Mouse (Mus musculus) lung, postnatal 14 days (tissue): ENCODE results near the gene Esrrg.

Source experiments
- DNase-seq: peaks from one replicate; pipeline ENCODE4 v3.0.0; 2021

Esrrg gene

DNA sequence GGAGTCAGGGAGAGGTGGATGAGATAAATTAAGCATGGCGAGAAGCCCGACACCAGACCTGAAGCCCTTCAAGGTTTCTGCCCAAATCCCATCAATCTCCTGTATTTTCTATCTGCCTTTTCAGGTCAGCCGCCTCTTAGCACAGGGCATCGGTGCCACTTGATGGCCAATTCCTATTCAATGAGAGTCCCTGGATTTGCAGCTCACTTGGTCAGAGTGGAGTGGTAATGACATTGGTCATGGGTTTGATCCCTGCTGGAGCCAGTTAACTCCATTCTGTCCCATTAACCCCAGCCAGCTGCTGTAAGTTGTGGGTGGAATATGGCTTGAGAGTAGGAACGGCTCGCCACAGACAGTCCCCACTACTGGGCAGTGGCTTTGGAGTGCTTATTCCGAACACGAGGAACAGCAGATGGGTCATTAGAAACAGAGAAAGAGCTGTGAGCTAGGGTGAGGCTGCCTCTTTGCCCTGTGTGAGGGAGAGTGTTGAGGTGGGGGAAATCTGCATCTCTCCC lies 101.9 kb downstream of the Esrrg start:
- no peak for DNase-seq

DNA sequence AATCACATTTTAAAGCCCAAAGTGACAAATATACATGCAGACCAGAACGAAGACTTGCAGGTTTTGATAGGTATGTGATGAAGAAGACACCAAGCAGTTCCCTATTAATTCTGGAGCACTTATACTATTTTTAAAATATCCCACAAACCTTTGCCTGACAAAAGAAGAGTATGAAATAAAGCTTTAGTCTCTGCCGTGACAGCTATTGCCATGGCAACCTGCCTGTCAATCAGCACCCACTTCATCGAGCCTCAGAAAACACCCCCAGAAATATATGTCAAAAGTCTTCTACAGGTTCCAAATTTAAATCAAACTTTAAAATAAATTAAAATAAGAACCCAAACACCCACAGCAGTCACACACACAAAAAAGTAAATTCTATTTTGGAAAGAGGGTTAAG lies 112.4 kb downstream of the Esrrg start:
- DNase-seq, result no peak

DNA sequence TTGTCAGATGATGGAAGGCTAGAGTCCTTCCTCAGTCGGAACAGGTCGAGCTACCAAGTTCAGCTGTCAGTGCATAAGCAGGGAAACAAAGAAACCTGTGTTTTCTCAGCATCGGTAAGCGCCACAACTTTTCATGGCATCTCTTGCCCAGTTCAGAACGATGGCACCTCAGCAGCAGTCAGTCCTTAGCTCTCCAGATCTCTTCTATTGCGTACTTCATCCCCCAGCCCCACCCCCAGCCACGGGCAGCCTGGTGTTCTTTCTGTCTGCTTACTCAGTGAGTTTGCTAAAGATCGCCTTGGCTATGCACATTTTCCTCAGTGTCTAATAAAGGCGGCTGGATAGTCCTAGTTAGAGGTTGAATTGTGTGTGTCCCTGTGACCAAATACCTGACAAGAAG lies 113.4 kb downstream of the Esrrg start:
- DNase-seq, result no peak

DNA sequence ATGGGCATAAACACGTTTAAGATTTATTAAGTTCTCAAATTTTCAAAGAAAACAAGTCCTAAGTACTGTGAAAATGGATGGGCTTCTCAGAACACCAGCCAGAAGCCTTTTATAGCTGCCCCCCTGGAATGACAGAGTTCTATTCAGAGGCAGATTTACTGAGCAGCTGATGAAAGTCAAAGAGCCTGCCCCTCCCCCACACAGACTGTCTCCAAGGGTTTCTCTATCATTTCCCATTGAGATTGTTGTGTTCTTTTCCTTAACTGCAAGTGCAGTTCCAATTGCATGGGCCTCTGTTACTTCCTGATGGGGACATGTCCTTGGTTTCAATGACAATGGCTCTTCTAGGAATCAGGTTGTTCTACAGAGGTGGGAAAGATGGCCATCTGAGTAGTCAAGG lies 116.1 kb downstream of the Esrrg start:
- no peak for DNase-seq

DNA sequence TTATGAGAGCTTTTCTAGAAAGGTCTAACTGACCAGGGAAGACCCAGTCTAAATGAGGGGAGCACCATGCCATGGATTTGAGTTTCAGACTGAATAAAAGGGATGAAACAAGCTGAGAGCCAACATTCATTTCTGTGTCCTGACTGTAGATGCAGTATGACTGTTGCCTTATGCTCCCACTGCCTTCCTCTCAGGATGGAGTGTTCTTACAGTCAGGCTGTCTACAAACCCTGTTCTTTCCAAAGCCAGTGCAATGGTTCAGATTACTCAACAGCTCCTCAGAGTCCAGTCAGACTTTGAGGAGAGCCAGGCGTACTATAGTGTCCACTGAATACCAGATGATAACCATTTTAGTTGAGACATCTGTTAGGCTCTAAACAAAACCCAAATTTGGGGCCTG lies 116.8 kb downstream of the Esrrg start:
- DNase-seq, result no peak

DNA sequence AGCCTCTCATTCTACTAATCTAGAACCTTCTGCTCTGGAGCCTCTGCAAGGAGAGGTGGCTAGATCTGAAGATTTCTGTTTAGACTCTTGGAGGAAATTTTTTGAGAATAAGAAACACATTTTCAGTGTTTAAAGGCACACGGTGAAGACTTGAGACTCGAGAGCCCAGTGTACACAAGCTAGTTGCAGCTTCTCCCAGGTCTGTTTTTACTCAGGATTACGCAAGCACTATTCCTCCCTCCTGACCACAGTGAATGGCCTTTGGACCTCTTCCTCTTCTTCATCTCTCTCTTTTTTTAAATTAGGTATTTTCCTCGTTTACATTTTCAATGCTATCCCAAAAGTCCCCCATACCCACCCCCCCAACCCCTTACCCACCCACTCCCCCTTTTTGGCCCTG lies 122.6 kb downstream of the Esrrg start:
- no peak for DNase-seq

DNA sequence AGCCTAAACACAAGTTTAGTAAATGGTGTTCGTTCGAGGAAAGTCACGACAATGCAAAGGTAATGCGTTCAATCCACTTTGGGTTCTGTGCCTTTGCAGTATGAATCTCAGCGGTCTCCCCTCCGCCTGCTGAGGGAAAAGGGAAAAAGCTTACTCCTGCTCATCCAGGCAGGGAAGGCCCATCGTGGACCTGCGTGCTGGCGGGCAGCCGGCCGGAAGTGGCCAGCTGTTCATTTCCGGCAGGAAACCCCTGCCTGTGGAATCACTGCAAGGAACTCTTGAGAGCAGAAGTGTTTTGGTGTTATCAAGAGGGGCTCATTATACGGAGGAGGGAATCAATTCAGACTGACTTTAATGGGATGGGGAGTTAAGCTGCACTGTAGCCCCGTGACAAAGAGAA lies 127.9 kb downstream of the Esrrg start:
- DNase-seq, result no peak

DNA sequence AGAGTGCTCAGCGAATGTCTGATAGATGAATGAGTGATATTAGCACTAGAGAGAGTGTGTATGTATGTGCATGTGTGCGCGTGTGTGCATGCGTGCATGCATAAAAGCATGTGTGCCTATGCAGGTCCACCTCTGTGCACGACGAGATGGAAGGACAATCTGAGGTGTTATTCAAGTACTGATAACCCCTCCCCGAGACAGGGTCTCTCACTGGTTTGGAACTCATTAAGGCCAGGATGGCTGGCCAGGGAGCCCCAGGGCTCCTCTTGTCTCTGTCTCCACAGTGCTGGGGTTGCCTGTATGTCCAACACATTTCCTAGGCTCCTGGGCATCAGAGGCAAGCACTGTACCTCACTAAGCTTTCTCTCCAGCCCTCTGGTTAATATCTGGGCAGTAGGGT lies 128.7 kb downstream of the Esrrg start:
- no peak for DNase-seq

DNA sequence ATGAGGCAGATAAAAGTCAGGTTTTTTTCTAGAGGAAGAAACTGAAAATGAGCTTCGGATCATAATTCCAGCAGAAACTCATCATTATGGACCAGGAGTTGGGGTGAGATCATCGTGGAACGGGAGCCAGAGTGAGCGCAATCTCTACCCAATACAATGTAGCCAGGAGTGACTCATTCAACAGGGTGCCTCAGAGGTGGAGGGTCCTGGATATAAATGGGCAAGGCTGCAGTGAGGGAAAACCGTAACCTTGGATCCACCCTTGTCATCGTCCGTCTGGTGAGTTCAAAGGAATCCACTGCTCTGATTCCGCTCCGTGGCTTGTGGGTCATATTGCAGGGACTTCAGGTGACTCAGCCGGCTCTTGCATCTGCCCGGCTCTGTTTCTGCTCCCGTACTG lies 131.9 kb downstream of the Esrrg start:
- no peak for DNase-seq

DNA sequence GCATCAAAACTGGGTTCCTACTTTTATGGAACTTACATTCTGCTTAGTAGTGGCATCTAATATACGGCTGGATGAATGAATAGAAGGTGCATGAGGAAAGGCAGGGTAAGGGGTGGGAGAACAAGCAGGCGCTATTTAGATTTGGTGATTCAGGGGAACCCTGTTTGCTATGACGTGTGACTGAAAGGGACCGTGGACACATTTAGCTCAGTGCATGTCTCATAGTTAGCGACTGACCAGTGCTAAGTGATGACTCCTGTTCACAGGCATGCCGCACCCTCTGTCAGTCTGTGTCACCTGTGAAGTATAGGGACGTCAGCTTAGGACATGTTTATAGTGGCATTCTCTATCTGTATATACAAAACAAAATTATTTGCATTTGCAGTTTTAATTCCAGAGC lies 132.7 kb downstream of the Esrrg start:
- no peak for DNase-seq

DNA sequence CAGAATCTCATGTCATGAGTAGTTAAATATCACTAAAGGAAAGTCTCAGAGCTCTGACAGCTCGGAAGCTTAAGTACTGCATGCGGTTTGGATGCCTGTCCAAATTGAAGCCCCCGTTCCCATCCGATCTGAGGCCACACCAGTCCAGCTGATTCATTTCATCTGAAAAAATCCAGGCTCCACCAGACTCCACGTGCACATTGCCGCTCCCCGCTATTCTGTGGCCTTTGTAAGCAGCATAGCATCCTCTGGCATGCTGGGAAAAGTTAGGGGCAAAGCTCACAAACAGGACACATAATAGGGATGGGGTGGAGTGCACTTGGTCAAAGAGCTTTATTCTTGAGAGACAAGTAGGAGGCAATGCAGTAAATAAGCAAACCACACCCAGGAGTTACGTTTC lies 133.5 kb downstream of the Esrrg start:
- DNase-seq, result no peak

DNA sequence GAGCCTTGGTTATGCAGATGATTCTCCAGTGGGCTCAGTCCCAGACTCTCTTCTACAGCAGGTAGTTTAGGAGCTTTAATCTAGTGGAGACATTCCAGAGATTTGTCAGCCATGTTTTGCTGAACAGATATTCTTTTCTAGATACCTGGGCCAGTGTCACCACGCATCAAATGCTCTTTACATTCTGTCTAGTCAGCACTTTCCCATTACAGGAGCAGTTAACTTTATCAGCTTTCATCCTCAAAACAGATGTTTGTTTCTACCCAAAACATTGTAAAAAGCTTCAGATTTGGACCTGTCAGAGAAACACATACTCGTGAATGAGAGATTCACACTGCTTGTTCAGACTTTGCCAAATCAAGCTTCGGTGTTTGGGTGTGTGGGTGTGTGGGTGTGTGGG lies 140.7 kb downstream of the Esrrg start:
- no peak for DNase-seq

DNA sequence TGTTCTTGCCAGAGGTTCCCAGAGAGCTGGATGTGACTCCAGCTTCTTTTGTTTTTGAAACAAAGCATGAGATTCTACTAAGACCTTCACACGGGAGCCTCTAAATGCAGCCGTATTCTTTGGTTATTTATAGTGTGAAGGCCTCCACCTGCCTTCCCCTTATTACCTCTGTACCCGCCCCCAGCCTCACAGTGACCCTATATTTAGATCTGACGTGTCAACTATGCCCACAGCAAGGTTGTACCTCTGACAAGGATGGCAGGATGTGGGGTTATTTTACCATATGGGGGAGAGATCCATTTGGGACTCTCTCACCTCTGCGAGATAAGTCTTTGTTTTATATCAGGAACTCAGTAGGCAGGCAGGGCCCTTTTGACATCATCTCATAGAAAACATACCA lies 141.3 kb downstream of the Esrrg start:
- no peak for DNase-seq

DNA sequence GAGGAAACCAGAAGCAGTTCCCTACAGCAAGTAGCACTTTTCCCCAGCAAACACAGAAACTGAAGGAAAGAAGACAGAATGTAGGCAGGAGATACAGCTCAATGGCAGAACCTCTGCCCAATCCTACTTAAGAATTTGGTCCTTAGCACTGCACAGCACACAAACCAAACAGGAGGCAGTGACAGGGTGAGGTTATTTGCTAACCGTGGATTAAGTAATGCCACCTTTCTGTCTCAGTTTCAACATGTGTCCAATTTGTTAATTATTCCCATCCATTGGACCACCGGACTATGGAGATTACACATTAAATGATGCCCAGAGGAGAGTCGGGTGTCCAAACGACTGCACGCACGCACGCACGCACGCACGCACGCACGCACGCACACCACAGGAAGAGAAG lies 146.9 kb downstream of the Esrrg start:
- no peak for DNase-seq

DNA sequence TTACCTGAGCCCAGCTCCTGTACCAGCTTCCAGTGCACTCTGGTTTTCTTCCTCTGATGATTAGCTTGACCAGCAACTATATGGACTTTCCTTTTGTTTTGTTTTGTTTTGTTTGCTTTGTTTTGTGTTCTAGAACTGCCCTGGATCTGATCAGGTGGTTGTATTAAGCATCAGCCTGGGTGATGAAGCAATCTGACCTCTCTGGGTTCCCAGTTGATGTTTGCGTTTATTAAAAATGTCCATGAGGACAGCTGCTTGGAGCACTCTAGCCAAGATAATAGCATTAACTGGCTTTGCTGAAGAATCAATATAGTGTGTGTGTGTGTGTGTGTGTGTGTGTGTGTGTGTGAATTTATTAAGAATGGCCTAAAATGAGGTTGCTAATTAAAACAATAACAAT lies 149.4 kb downstream of the Esrrg start:
- DNase-seq, result no peak

DNA sequence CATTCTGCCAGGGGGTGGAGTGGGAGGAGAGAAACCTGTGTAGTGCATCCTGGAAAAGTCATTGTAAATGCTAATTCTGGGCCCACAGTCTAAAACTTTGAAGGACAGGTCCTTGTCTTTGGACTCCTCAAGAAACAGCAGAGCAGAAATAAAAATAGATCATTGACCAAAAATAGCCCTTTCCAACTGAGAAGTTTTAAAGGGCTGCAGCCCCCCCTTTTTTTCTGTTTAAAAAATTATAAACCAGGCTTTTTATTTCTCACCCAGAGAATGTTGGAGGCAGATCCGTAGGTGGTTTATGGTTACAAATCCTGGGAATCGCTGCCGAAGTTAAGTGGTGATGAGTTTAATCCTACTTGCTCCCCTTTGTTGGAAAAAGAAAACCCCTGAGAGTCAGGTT lies 150.0 kb downstream of the Esrrg start:
- DNase-seq, result no peak

DNA sequence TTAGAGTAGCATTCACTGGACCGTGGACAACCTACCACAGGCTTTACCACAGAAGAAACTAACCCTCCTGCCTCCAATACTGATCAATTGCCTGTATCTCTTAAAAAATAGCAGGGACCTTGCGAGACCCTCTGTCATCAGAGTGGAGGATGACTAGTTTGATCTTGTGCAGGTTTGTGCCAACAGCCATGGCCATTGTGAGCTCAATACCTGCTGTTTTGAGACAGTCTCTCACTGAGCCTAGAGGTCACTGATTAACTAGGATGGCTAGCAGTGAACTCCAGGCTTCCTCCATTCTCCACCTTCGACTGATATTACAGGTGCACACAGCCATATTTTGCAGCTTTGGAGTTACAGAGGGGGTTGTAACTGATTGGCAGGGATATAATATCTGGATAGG lies 150.9 kb downstream of the Esrrg start:
- no peak for DNase-seq

DNA sequence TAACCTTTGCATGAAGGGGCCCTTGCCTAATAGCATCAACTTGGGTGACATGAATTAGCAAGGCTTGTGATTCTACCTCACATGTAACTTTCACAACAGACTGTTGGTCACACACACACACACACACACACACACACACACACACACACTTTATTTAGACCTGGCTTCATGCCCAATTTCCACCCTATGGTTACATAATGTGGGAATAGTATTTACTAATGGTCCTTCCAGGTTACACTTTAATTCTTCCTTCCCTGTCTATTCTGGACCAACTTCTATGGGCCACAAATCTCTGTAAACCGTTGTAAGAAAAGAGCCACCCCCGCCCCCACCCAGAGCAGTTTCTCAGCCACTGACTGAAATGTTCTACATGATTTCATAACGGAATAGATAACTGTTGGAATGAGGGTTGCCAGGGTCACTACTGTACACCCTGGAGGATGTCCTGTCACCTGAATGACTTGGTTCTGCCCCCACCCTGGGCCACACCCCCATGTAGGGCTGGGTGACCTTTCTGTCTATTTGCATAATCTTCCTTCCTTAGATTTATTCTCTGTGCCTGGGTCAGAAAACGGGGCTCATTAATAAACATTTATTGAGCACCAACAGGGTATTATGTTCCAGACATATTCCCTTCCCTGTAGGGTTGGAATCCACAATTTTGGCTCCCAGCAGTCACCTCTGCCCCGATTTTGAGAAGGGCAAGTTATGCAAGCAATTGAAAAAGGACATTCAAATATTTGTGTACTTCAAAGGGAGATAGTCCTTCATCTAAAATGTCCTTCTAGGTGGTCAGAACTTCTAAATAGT lies 154.3 kb downstream of the Esrrg start:
- DNase-seq, result no peak

DNA sequence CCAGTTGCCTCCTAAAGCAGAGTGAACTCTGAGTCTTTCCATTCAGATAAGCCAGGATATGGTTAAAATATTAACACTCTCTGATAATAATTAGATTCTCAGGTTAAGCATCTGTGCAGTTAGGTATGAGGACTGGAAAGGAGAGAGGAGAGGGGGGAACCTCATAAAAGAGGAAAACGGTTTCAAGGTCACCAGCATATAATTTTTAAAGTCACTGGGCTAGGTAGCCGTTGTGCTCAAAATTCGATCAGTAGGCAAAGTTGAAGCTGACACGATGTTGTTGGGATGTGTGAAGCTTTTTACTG lies 154.8 kb downstream of the Esrrg start:
- DNase-seq, result no peak

DNA sequence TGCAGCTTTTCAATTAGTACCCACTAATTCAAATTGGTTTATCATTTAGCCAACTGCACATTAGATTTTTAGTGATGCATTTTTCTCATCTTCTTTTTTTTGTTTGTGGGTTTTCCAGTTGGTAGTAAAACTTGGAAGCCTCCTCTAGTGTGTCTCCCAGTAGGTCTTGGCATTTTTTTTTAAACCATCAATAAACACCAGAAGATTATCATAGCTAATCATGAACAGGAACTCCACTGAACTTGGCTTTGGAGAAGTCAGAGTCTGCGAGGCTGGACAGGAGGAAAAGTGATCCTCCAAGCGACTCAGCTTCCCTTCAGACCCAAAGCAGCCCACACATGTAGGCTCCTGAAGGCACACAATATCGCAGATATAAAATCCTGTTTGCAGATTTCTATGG lies 155.2 kb downstream of the Esrrg start:
- no peak for DNase-seq

DNA sequence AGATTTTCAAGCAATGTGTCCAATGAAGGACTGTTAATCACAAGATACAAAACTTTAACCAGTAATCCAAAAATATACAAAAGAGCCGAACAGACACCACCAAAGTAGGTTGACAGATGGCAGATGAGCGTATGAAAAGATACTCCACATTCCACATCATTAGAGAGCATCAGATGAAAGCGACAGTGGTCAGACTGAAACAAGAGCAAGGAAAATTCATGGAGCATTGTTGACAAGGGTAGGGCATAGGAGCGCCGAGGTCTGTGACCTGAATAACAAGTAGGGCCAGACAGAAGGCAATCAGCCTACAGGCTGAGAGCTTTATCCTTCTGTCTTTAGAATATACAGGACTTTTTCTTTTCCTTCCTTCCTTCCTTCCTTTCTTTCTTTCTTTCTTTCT lies 157.0 kb downstream of the Esrrg start:
- DNase-seq, result no peak

DNA sequence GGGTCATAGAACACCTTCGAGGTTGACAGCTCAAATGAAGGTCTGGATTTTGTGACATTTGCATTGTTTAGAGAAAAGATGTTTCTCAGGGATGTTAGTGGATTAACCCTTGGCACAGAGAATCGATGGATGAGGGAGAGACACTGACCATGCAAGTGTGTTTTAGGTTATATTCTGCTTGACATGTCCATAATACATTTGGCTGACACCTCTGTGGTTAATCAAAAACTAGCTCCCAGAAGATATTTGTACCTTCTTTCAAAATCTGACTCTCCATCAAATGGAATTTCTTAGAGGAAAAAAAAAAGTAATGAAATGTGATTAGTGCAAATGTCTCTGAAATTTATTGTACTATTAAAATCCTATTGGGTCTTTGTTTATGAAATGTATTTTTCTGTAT lies 158.8 kb downstream of the Esrrg start:
- no peak for DNase-seq

DNA sequence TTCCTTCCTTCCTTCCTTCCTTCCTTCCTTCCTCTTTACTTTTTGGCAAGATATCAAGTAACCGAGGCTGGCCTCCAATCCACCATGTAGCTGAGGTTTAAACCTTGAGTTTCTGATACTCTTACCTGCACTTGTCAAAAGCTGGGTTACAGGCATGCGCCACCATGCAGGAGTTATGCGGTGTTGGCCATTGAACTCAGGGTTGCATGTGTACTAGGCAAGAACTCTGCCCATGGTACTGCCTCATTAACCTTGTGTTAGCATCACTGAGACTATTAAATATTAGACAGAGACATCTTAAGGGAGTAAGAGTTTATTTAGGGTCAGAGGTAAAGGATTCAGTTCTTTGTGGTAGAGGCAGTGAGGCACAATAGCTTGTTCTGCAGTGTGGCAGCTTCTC lies 161.6 kb downstream of the Esrrg start:
- DNase-seq, result no peak

DNA sequence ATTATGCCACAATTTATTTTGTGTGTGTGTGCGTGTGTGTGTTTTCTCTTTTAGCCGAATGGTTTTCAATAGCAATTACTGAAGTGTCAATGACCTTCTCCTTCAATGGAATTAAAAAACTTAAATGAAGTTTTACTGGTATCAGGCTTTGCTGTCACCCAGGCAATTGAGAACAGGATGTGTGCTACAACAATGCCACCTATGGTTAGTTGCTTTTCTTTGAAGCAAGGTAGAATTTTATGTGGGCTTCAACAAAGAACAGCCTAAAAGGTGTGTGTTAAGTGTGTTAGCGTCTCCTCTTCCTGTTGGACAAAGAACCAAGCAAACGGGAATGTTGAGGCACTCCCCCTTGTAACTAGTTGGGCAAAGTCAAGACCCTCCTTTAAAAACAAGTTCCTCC lies 162.5 kb downstream of the Esrrg start:
- no peak for DNase-seq

DNA sequence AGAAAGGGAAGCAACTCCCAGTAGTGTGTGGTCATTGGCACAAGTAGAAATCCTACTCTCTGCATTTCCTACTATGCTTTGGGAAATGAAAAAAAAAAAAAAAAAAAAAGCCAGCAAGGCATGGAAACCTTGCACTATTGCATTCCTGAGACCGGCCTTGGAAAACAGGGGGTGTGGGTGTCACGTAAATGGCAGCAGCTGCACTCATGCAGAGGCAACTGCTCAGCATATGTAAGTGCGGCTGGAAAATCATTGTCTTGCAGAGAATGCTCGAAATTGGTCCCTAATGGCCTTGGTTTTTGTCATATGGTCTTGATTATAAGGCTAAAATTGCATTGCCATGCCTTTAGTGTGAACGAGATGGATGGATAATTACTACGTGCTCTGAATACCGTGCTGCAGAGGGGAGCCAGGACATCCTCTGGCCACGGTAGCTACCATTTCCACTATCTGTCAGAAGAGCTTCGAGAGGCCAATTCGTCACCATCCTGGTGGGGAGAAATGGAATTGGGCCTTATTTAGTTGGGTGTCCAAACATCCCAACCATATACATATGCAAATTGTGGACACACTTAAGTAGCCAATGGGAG lies 171.1 kb downstream of the Esrrg start:
- no peak for DNase-seq
